Mouse (Mus musculus): ENCODE results near the gene Sars2. TPM values are rescaled to one million over a fixed set of nuclear protein-coding genes. Genes with fewer than 3 reads are reported as not detected.

Gene Sars2
- total and polyA plus RNA-seq, 3 experiments = 10.5 to 24.9 (median 17.1) TPM

GRCm38 (mm10) chr7:28794496-28794895, 52.7 kb downstream of the Sars2 start:
- DNase-seq (ENCODE audit: extremely low read depth) = no peak
- Histone ChIP-seq H3K4me1 (ENCODE audit: control insufficient read depth in 1 of 2, insufficient read depth in 2 of 2) (peaks cover 31 to 56% of the 10 kb centered on the region in 2 experiments), H3K27me3 (replicated peaks) (no peaks in the 10 kb centered on the region), H3K27ac (ENCODE audit: insufficient read depth, low read depth) (peak overlapping the region; percentile 63), H3K4me2 (ENCODE audit: insufficient read depth, low read depth, poor library complexity, severe bottlenecking) (peak overlapping the region; percentile 22; the same call in 1 of the 2 replicates), H3K9me3 (replicated peaks; ENCODE audit: low read length) (no peaks in the 10 kb centered on the region), H3K9ac (ENCODE audit: insufficient read depth, low read depth) (no peak overlapping the region), H3K36me3 (replicated peaks in 1 of 2; ENCODE audit: control insufficient read depth in 1 of 2, insufficient read depth in 1 of 2, low read length in 1 of 2) (peaks cover 20 to 22% of the 10 kb centered on the region in 2 experiments), H3K79me2 (replicated peaks; ENCODE audit: control insufficient read depth, extremely low read depth, insufficient read depth, poor library complexity, severe bottlenecking) (peaks cover 12% of the 10 kb centered on the region), H3K4me3 (replicated peaks in 1 of 3; ENCODE audit: low read depth in 2 of 3, low read length in 2 of 3, poor library complexity in 1 of 3) (peak overlapping the region in 1 of 3 experiments; percentile 13)
- dilution Hi-C loops (cut with MboI; ENCODE audit: extremely low pct_ligation_motif_present, extremely low pct_unique_long_range_greater_than_20kb, low sequenced_read_pairs) = no loop called here
- in situ Hi-C loops (cut with MboI; ENCODE audit: low pct_ligation_motif_present, low pct_unique_long_range_greater_than_20kb, low sequenced_read_pairs) = loop anchor here (25.0 kb wide), 1 partner anchor 243 kb away; no protein-coding TSS in a partner anchor
- no peak for TF ChIP-seq ZC3H11A (IDR thresholded peaks at IDR 0.05; ENCODE audit: low read depth, low read length)
- TF ChIP-seq JUN (IDR thresholded peaks at IDR 0.05; ENCODE audit: insufficient read depth, low read depth, low read length) = 0 out of 2 replicates have a peak, but pooled peaks have one; percentile 19
- no peak for TF ChIP-seq UBTF (IDR thresholded peaks at IDR 0.05; ENCODE audit: low read depth, low read length)
- no peak for TF ChIP-seq RAD21 (IDR thresholded peaks at IDR 0.05; ENCODE audit: low read depth, low read length)
- 0 out of 2 replicates have a peak, but pooled peaks have one; percentile 14 for TF ChIP-seq IRF4 (IDR thresholded peaks at IDR 0.05; ENCODE audit: low read depth, low read length)
- TF ChIP-seq POLR2A (IDR thresholded peaks at IDR 0.05; ENCODE audit: low read depth, low read length) = peak; percentile 25; the same call in 1 of the 2 replicates
- TF ChIP-seq GABPA (IDR thresholded peaks at IDR 0.05; ENCODE audit: insufficient replicate concordance, low read depth, low read length) = no peak

GRCm38 (mm10) chr7:28795832-28796231, 54.0 kb downstream of the Sars2 start:
- in situ Hi-C loops (cut with MboI; ENCODE audit: low pct_ligation_motif_present, low pct_unique_long_range_greater_than_20kb, low sequenced_read_pairs) = loop anchor here (5.0 to 25.0 kb wide), 2 partner anchors 71 to 241 kb away; no protein-coding TSS in a partner anchor
- peaks cover 21 to 32% of the 10 kb centered on the region in 2 experiments for H3K36me3 ChIP-seq (replicated peaks in 1 of 2; ENCODE audit: control insufficient read depth in 1 of 2, insufficient read depth in 1 of 2, low read length in 1 of 2)
- peak; percentile 85 for DNase-seq (ENCODE audit: extremely low read depth)
- H3K4me1 ChIP-seq (ENCODE audit: control insufficient read depth in 1 of 2, insufficient read depth in 2 of 2) = peaks cover 20 to 43% of the 10 kb centered on the region in 2 experiments
- H3K9ac ChIP-seq (ENCODE audit: insufficient read depth, low read depth) = peak overlapping the region; percentile 86
- dilution Hi-C loops (cut with MboI; ENCODE audit: extremely low pct_ligation_motif_present, extremely low pct_unique_long_range_greater_than_20kb, low sequenced_read_pairs) = no loop called here
- H3K4me3 ChIP-seq (replicated peaks in 1 of 3; ENCODE audit: low read depth in 2 of 3, low read length in 2 of 3, poor library complexity in 1 of 3) = peak overlapping the region; percentile 63 to 87 (median 84)
- no peaks in the 10 kb centered on the region for H3K27me3 ChIP-seq (replicated peaks)
- H3K79me2 ChIP-seq (replicated peaks; ENCODE audit: control insufficient read depth, extremely low read depth, insufficient read depth, poor library complexity, severe bottlenecking) = peaks cover 12% of the 10 kb centered on the region
- TF ChIP-seq HCFC1 (IDR thresholded peaks at IDR 0.05; ENCODE audit: low read depth, low read length) (peak; percentile 76), NRF1 (IDR thresholded peaks at IDR 0.05; ENCODE audit: low read depth, low read length) (peak; percentile 34; the same call in 1 of the 2 replicates), MAZ (IDR thresholded peaks at IDR 0.05; ENCODE audit: low read depth, low read length) (no peak), RCOR1 (conservative IDR thresholded peaks at IDR 0.05; ENCODE audit: low read depth, low read length) (no peak), ELF1 (IDR thresholded peaks at IDR 0.05; ENCODE audit: low read depth, low read length) (peak; percentile 90), TBP (conservative IDR thresholded peaks at IDR 0.05; ENCODE audit: low read depth, low read length) (peak; percentile 89), ZNF384 (IDR thresholded peaks at IDR 0.05; ENCODE audit: low read depth, low read length) (no peak), PAX5 (IDR thresholded peaks at IDR 0.05; ENCODE audit: low read length) (no peak), KAT2A (IDR thresholded peaks at IDR 0.05; ENCODE audit: insufficient replicate concordance, low read length) (peak; percentile 66; the same call in 1 of the 2 replicates), IRF4 (IDR thresholded peaks at IDR 0.05; ENCODE audit: low read depth, low read length) (peak; percentile 45; the same call in 1 of the 2 replicates), RAD21 (IDR thresholded peaks at IDR 0.05; ENCODE audit: low read depth, low read length) (no peak), MAX (IDR thresholded peaks at IDR 0.05; ENCODE audit: low read length) (peak; percentile 18; the same call in 1 of the 2 replicates), POLR2AphosphoS2 (IDR thresholded peaks at IDR 0.05; ENCODE audit: low read depth, low read length) (peak; percentile 43; the same call in 1 of the 2 replicates), TCF12 (IDR thresholded peaks at IDR 0.05; ENCODE audit: low read depth, low read length) (peak; percentile 80), MEF2A (IDR thresholded peaks at IDR 0.05; ENCODE audit: borderline replicate concordance, low read depth, low read length) (0 out of 2 replicates have a peak, but pooled peaks have one; percentile 35), NELFE (IDR thresholded peaks at IDR 0.05; ENCODE audit: low read depth, low read length) (peak; percentile 83), BHLHE40 (IDR thresholded peaks at IDR 0.05; ENCODE audit: low read depth, low read length) (0 out of 2 replicates have a peak, but pooled peaks have one; percentile 28), POLR2A (IDR thresholded peaks at IDR 0.05; ENCODE audit: low read depth, low read length) (peak; percentile 80)
- H3K4me2 ChIP-seq (ENCODE audit: insufficient read depth, low read depth, poor library complexity, severe bottlenecking) = peak overlapping the region; percentile 73
- H3K9me3 ChIP-seq (replicated peaks; ENCODE audit: low read length) = no peaks in the 10 kb centered on the region
- H3K27ac ChIP-seq (ENCODE audit: insufficient read depth, low read depth) = peak overlapping the region; percentile 90

Measured in CH12.LX (cell line).